Mouse (Mus musculus): Measurements from ENCODE around the gene Hdc.

Hdc gene

DNA sequence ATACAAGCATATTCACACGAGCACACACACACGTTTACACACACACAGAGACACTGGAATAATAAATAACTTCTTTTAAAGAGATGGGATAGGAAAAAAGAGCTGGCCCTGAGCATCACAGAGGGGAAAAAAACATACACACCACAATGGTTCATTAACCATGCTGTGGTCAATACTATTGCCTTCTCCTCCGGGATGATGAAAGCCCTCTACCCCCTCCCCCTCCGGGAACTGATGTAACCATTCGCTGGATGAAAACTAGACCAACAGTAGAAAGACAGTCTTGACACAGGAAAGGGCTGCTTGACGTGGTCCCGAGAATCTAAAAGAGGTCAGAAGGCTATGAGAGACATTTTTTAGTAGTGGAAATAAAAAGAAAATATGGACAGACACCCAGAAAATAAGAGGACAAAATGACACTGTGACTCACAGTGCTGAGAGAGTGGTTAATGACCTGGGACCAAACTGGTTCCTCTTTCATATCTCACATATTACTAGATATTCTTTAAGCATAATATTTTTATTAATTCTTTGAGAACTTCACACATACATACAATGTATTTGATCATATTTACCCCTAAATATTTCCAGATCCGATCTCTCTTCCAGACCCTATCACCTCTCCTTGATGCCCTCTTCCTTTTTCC lies 67.7 kb downstream of the Hdc start:
- DNase-seq = no peak

DNA sequence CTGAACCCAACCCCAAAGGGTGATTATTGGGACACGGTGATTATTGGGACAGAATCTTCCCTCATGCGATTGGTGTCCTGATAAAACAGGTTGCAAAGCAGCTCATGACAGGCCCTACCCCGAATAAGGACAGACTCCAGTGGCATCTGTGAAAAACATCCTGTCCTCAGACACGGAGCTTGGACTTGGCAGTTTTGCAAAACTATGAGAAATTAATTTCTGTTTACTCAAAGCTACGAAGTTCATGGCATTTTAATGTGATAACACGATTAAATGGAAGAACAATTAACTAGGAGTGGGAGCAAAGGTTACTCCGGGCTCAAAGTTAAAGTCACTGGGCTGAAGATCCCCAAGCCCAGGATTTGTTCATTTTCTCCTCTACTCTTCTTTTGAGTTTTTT lies 69.4 kb downstream of the Hdc start:
- DNase-seq = no peak

GRCm38 (mm10) chr2:126546392-126546791 lies 72.7 kb downstream of the Hdc start:
- no peak for DNase-seq

GRCm38 (mm10) chr2:126545297-126545696 lies 73.8 kb downstream of the Hdc start:
- no peak for DNase-seq

Measured in thymus, postnatal 25 days (tissue).